Mouse (Mus musculus) bone marrow macrophage, adult 2 months (primary cell): ENCODE results near the gene Nr6a1.

Source experiments
- CTCF ChIP-seq: IDR thresholded peaks from 2 replicates; pipeline ENCODE4 v1.5.1; 2012; ENCODE audit warnings: low read depth, mild to moderate bottlenecking, low read length, moderate library complexity
- POLR2A ChIP-seq: IDR thresholded peaks from 2 replicates; pipeline ENCODE4 v1.6.1; 2012; ENCODE audit warnings: mild to moderate bottlenecking, low read depth, low read length, borderline replicate concordance

- TF ChIP-seq POLR2A: no peak
- no peak for TF ChIP-seq CTCF
Measured at GRCm38 (mm10) chr2:38923471-38923870, 4.0 kb downstream of the Nr6a1 start.
